Mouse (Mus musculus) limb, embryonic 12.5 days (tissue): ENCODE measurements at regions not wholly inside any gene's neighbourhood (a gene's known extent, or its start where the extent isn't known, plus 50 kb on each side); places are given as distances from the start of the nearest gene placed in this dataset.

Experiments used
- ATAC-seq: fragments of 200-750 bp; cut with Nextera tagmentation; 2 replicates; pipeline ENCODE4 v1.8.0; 2017; ENCODE audit warnings: low read depth, moderate TSS enrichment; ENCODE audit not compliant: insufficient number of reproducible peaks, insufficient read depth, low FRiP score, low TSS enrichment
- H3K27ac ChIP-seq: fragments of 300-500 bp; sonication (generic); 2 replicates; pipeline ENCODE4 v1.5.1; 2016; ENCODE audit warnings: mild to moderate bottlenecking, moderate library complexity
- H3K27me3 ChIP-seq: fragments of 300-500 bp; sonication (generic); 2 replicates; pipeline ENCODE4 v1.6.1; 2016; ENCODE audit warnings: mild to moderate bottlenecking, moderate library complexity
- H3K36me3 ChIP-seq: fragments of 300-500 bp; sonication (generic); 2 replicates; pipeline ENCODE4 v1.6.1; 2016; ENCODE audit warnings: mild to moderate bottlenecking, moderate library complexity
- H3K4me1 ChIP-seq: fragments of 300-500 bp; sonication (generic); replicated peaks from 2 replicates; pipeline ENCODE4 v1.6.1; 2016
- H3K4me2 ChIP-seq: fragments of 300-500 bp; sonication (generic); 2 replicates; pipeline ENCODE4 v1.6.1; 2016; ENCODE audit warnings: mild to moderate bottlenecking, moderate library complexity
- H3K4me3 ChIP-seq: fragments of 300-500 bp; sonication (generic); replicated peaks from 2 replicates; pipeline ENCODE4 v1.5.1; 2016; ENCODE audit warnings: mild to moderate bottlenecking
- H3K9ac ChIP-seq: fragments of 300-500 bp; sonication (generic); replicated peaks from 2 replicates; pipeline ENCODE4 v1.6.1; 2016; ENCODE audit warnings: mild to moderate bottlenecking, moderate library complexity
- H3K9me3 ChIP-seq: fragments of 300-500 bp; sonication (generic); 2 replicates; pipeline ENCODE4 v1.6.1; 2016; ENCODE audit warnings: mild to moderate bottlenecking, moderate library complexity
- WGBS: fragments of 180-500 bp; shearing (Covaris S2); methylation state at CpG from one replicate; pipeline ENCODE4 v1.1.7; 2016; 5-methylcytosine and 5-hydroxymethylcytosine counted together

- Histone ChIP-seq H3K4me1 (peaks cover 18% of the 10 kb centered on the region), H3K4me3 (no peak overlapping the region), H3K36me3 (no peaks in the 10 kb centered on the region), H3K27ac (no peak overlapping the region), H3K9me3 (no peaks in the 10 kb centered on the region), H3K4me2 (no peak overlapping the region), H3K27me3 (peaks cover 44% of the 10 kb centered on the region), H3K9ac (no peak overlapping the region)
- ATAC-seq, result no peak
- WGBS, result 62% methylated on average over 1 of the region's 1 CpGs
These were observed 388.3 kb upstream of the Zfp703 start for GRCm38 (mm10) chr8:26588841-26589240.

- peaks cover 37% of the 10 kb centered on the region for H3K4me1 ChIP-seq
- H3K36me3 ChIP-seq, result no peaks in the 10 kb centered on the region
- no peak overlapping the region for H3K4me2 ChIP-seq
- H3K27me3 ChIP-seq, result peaks cover 44% of the 10 kb centered on the region
- H3K9me3 ChIP-seq, result no peaks in the 10 kb centered on the region
- H3K27ac ChIP-seq, result no peak overlapping the region
- H3K4me3 ChIP-seq, result no peak overlapping the region
- WGBS, result 70% methylated on average over 2 of the region's 2 CpGs
- no peak overlapping the region for H3K9ac ChIP-seq
- ATAC-seq, result no peak
These were observed 386.4 kb upstream of the Zfp703 start for GRCm38 (mm10) chr8:26590591-26591212.

- no peak for ATAC-seq
- 53% methylated on average over 3 of the region's 3 CpGs for WGBS
- peaks cover 44% of the 10 kb centered on the region for H3K27me3 ChIP-seq
- H3K4me1 ChIP-seq, result peaks cover 42% of the 10 kb centered on the region
- no peaks in the 10 kb centered on the region for H3K9me3 ChIP-seq
- H3K9ac ChIP-seq, result no peak overlapping the region
- H3K27ac ChIP-seq, result no peak overlapping the region
- no peaks in the 10 kb centered on the region for H3K36me3 ChIP-seq
- H3K4me2 ChIP-seq, result no peak overlapping the region
- no peak overlapping the region for H3K4me3 ChIP-seq
These were observed 385.9 kb upstream of the Zfp703 start for GRCm38 (mm10) chr8:26591266-26591665.

- H3K4me1 ChIP-seq, result peaks cover 52% of the 10 kb centered on the region
- no peak for ATAC-seq
- H3K4me2 ChIP-seq, result no peak overlapping the region
- no peaks in the 10 kb centered on the region for H3K9me3 ChIP-seq
- 14% methylated on average over 5 of the region's 5 CpGs for WGBS
- peaks cover 47% of the 10 kb centered on the region for H3K27me3 ChIP-seq
- H3K36me3 ChIP-seq, result no peaks in the 10 kb centered on the region
- no peak overlapping the region for H3K9ac ChIP-seq
- H3K27ac ChIP-seq, result no peak overlapping the region
- H3K4me3 ChIP-seq, result no peak overlapping the region
These were observed 383.4 kb upstream of the Zfp703 start for GRCm38 (mm10) chr8:26593536-26594368.

- Histone ChIP-seq H3K4me2 (peak overlapping the region; percentile 46; the same call in 1 of the 2 replicates), H3K9ac (no peak overlapping the region), H3K27me3 (peaks cover 47% of the 10 kb centered on the region), H3K4me1 (peaks cover 52% of the 10 kb centered on the region), H3K36me3 (no peaks in the 10 kb centered on the region), H3K4me3 (no peak overlapping the region), H3K27ac (no peak overlapping the region), H3K9me3 (no peaks in the 10 kb centered on the region)
- whole genome bisulfite sequencing, result 30% methylated on average over 11 of the region's 11 CpGs
- no peak for ATAC-seq
These were observed 382.7 kb upstream of the Zfp703 start for GRCm38 (mm10) chr8:26594369-26594920.

- Histone ChIP-seq H3K27me3 (peaks cover 45% of the 10 kb centered on the region), H3K27ac (peak overlapping the region; percentile 58)
- ATAC-seq, result peak; percentile 61; the same call in 1 of the 2 replicates
These were observed 381.6 kb upstream of the Zfp703 start for GRCm38 (mm10) chr8:26595431-26596018.

GRCm38 (mm10) chr8:26596665-26597362, 380.3 kb upstream of the Zfp703 start:
- no peak overlapping the region; the same call in 1 of the 2 replicates for H3K4me2 ChIP-seq
- H3K4me3 ChIP-seq, result no peak overlapping the region
- H3K27me3 ChIP-seq, result peaks cover 43% of the 10 kb centered on the region
- no peak overlapping the region for H3K9ac ChIP-seq
- H3K9me3 ChIP-seq, result no peaks in the 10 kb centered on the region
- ATAC-seq, result no peak
- H3K4me1 ChIP-seq, result peaks cover 40% of the 10 kb centered on the region
- WGBS, result 60% methylated on average over 7 of the region's 7 CpGs
- H3K27ac ChIP-seq, result no peak overlapping the region; the same call in 1 of the 2 replicates
- no peaks in the 10 kb centered on the region for H3K36me3 ChIP-seq

More at GRCm38 (mm10) chr8:26595431-26596018, 381.6 kb upstream of the Zfp703 start:
- H3K36me3 ChIP-seq, result no peaks in the 10 kb centered on the region
- no peaks in the 10 kb centered on the region for H3K9me3 ChIP-seq
- 22% methylated on average over 13 of the region's 13 CpGs for WGBS
- peaks cover 48% of the 10 kb centered on the region for H3K4me1 ChIP-seq
- 0 out of 2 replicates have a peak overlapping the region, but pooled peaks have one; percentile 1 for H3K4me3 ChIP-seq
- H3K9ac ChIP-seq, result no peak overlapping the region
- H3K4me2 ChIP-seq, result peak overlapping the region; percentile 46

- 86% methylated on average over 8 of the region's 8 CpGs for WGBS
These were observed 378.6 kb upstream of the Zfp703 start for GRCm38 (mm10) chr8:26598520-26598919.

GRCm38 (mm10) chr8:26600127-26600526, 377.0 kb upstream of the Zfp703 start:
- ATAC-seq, result no peak
- Histone ChIP-seq H3K27ac (no peak overlapping the region), H3K36me3 (no peaks in the 10 kb centered on the region), H3K9ac (no peak overlapping the region), H3K4me3 (no peak overlapping the region), H3K9me3 (no peaks in the 10 kb centered on the region), H3K4me2 (no peak overlapping the region), H3K27me3 (peaks cover 44% of the 10 kb centered on the region), H3K4me1 (peaks cover 21% of the 10 kb centered on the region)
- WGBS, result 93% methylated on average over 9 of the region's 9 CpGs

More at GRCm38 (mm10) chr8:26598520-26598919, 378.6 kb upstream of the Zfp703 start:
- no peak overlapping the region for H3K9ac ChIP-seq
- H3K27me3 ChIP-seq, result peaks cover 37% of the 10 kb centered on the region
- no peak overlapping the region for H3K4me3 ChIP-seq
- no peaks in the 10 kb centered on the region for H3K9me3 ChIP-seq
- peaks cover 37% of the 10 kb centered on the region for H3K4me1 ChIP-seq
- no peak overlapping the region for H3K4me2 ChIP-seq
- H3K27ac ChIP-seq, result no peak overlapping the region
- no peak for ATAC-seq
- no peaks in the 10 kb centered on the region for H3K36me3 ChIP-seq

- no peak for ATAC-seq
- Histone ChIP-seq H3K4me3 (no peak overlapping the region), H3K9ac (no peak overlapping the region), H3K9me3 (peaks cover 18% of the 10 kb centered on the region), H3K27me3 (0 out of 2 replicates have a peak, but pooled peaks cover 7% of the 10 kb centered on the region), H3K4me2 (no peak overlapping the region), H3K4me1 (no peaks in the 10 kb centered on the region), H3K36me3 (no peaks in the 10 kb centered on the region), H3K27ac (no peak overlapping the region)
- 85% methylated on average over 1 of the region's 1 CpGs for WGBS
These were observed 369.1 kb upstream of the Zfp703 start for GRCm38 (mm10) chr8:26608001-26608400.
